Mouse (Mus musculus): ENCODE measurements around the gene Snap23. TPM values are rescaled to one million over a fixed set of nuclear protein-coding genes. Genes with fewer than 3 reads are reported as not detected.
A peak's percentile ranks its signal among the peaks of the same experiment; 100 is the strongest.

Snap23 gene
- total and polyA plus RNA-seq, 3 experiments: 15.9 to 35.8 (median 23.0) TPM

- DNase-seq (ENCODE audit: extremely low read depth): peak; percentile 68
- Histone ChIP-seq H3K4me3 (replicated peaks in 1 of 3; ENCODE audit: low read depth in 2 of 3, low read length in 2 of 3, poor library complexity in 1 of 3) (no peak overlapping the region), H3K36me3 (replicated peaks in 1 of 2; ENCODE audit: control insufficient read depth in 1 of 2, insufficient read depth in 1 of 2, low read length in 1 of 2) (peaks cover 23 to 62% of the 10 kb centered on the region in 2 experiments), H3K27me3 (replicated peaks) (no peaks in the 10 kb centered on the region), H3K4me2 (ENCODE audit: insufficient read depth, low read depth, poor library complexity, severe bottlenecking) (peak overlapping the region; percentile 86), H3K9ac (ENCODE audit: insufficient read depth, low read depth) (peak overlapping the region; percentile 48; the same call in 1 of the 2 replicates), H3K79me2 (replicated peaks; ENCODE audit: control insufficient read depth, extremely low read depth, insufficient read depth, poor library complexity, severe bottlenecking) (no peaks in the 10 kb centered on the region), H3K4me1 (ENCODE audit: control insufficient read depth in 1 of 2, insufficient read depth in 2 of 2) (peaks cover 3 to 26% of the 10 kb centered on the region in 2 experiments; a peak in 3 of 4 replicates), H3K9me3 (replicated peaks; ENCODE audit: low read length) (no peaks in the 10 kb centered on the region), H3K27ac (ENCODE audit: insufficient read depth, low read depth) (peak overlapping the region; percentile 82)
- in situ Hi-C loops (cut with MboI; ENCODE audit: low pct_ligation_motif_present, low pct_unique_long_range_greater_than_20kb, low sequenced_read_pairs) (no loop called here), dilution Hi-C loops (cut with MboI; ENCODE audit: extremely low pct_ligation_motif_present, extremely low pct_unique_long_range_greater_than_20kb, low sequenced_read_pairs) (no loop called here)
- TF ChIP-seq USF2 (conservative IDR thresholded peaks at IDR 0.05; ENCODE audit: low read depth, low read length) (no peak), EP300 (IDR thresholded peaks at IDR 0.05; ENCODE audit: low read length) (peak; percentile 88), CHD1 (IDR thresholded peaks at IDR 0.05; ENCODE audit: low read depth, low read length) (no peak), CTCF (conservative IDR thresholded peaks at IDR 0.05 in 1 of 2, IDR thresholded peaks at IDR 0.05 in 1 of 2; ENCODE audit: low read depth in 2 of 2, low read length in 2 of 2) (no peak), JUND (conservative IDR thresholded peaks at IDR 0.05; ENCODE audit: low read depth, low read length) (no peak; the same call in 1 of the 2 replicates), POLR2A (IDR thresholded peaks at IDR 0.05; ENCODE audit: low read depth, low read length) (no peak), UBTF (IDR thresholded peaks at IDR 0.05; ENCODE audit: low read depth, low read length) (no peak), USF1 (IDR thresholded peaks at IDR 0.05; ENCODE audit: low read depth, low read length) (no peak), MAX (IDR thresholded peaks at IDR 0.05; ENCODE audit: low read length) (peak; percentile 51; the same call in 1 of the 2 replicates), PAX5 (IDR thresholded peaks at IDR 0.05; ENCODE audit: low read length) (no peak), MAFK (IDR thresholded peaks at IDR 0.05; ENCODE audit: insufficient replicate concordance, low read length) (peak; percentile 51; the same call in 1 of the 2 replicates), JUN (IDR thresholded peaks at IDR 0.05; ENCODE audit: insufficient read depth, low read depth, low read length) (no peak; the same call in 1 of the 2 replicates), SMC3 (IDR thresholded peaks at IDR 0.05; ENCODE audit: low read depth, low read length) (no peak), ZNF384 (IDR thresholded peaks at IDR 0.05; ENCODE audit: low read depth, low read length) (no peak), RAD21 (IDR thresholded peaks at IDR 0.05; ENCODE audit: low read depth, low read length) (no peak), MAZ (IDR thresholded peaks at IDR 0.05; ENCODE audit: low read depth, low read length) (no peak), BHLHE40 (IDR thresholded peaks at IDR 0.05; ENCODE audit: low read depth, low read length) (peak; percentile 74), ZMIZ1 (IDR thresholded peaks at IDR 0.05; ENCODE audit: low read depth, low read length) (no peak), E2F4 (IDR thresholded peaks at IDR 0.05; ENCODE audit: insufficient replicate concordance, low read depth, low read length) (no peak), POLR2AphosphoS2 (IDR thresholded peaks at IDR 0.05; ENCODE audit: low read depth, low read length) (no peak), NELFE (IDR thresholded peaks at IDR 0.05; ENCODE audit: low read depth, low read length) (no peak), TBP (conservative IDR thresholded peaks at IDR 0.05; ENCODE audit: low read depth, low read length) (no peak), MYC (IDR thresholded peaks at IDR 0.05; ENCODE audit: low read depth, low read length) (peak; percentile 74), SIN3A (IDR thresholded peaks at IDR 0.05; ENCODE audit: low read length) (peak; percentile 86), HCFC1 (IDR thresholded peaks at IDR 0.05; ENCODE audit: low read depth, low read length) (no peak), ZKSCAN1 (IDR thresholded peaks at IDR 0.05; ENCODE audit: borderline replicate concordance, low read depth, low read length) (no peak), ZC3H11A (IDR thresholded peaks at IDR 0.05; ENCODE audit: low read depth, low read length) (no peak), ETS1 (conservative IDR thresholded peaks at IDR 0.05; ENCODE audit: low read depth, low read length) (peak; percentile 85), GABPA (IDR thresholded peaks at IDR 0.05; ENCODE audit: insufficient replicate concordance, low read depth, low read length) (no peak), RCOR1 (conservative IDR thresholded peaks at IDR 0.05; ENCODE audit: low read depth, low read length) (no peak), ELF1 (IDR thresholded peaks at IDR 0.05; ENCODE audit: low read depth, low read length) (no peak), MEF2A (IDR thresholded peaks at IDR 0.05; ENCODE audit: borderline replicate concordance, low read depth, low read length) (peak; percentile 33), IRF4 (IDR thresholded peaks at IDR 0.05; ENCODE audit: low read depth, low read length) (peak; percentile 59; the same call in 1 of the 2 replicates), CHD2 (IDR thresholded peaks at IDR 0.05; ENCODE audit: low read length) (no peak), NRF1 (IDR thresholded peaks at IDR 0.05; ENCODE audit: low read depth, low read length) (no peak), TCF12 (IDR thresholded peaks at IDR 0.05; ENCODE audit: low read depth, low read length) (peak; percentile 39; the same call in 1 of the 2 replicates), MXI1 (IDR thresholded peaks at IDR 0.05; ENCODE audit: low read depth, low read length) (peak; percentile 73; the same call in 1 of the 2 replicates), KAT2A (IDR thresholded peaks at IDR 0.05; ENCODE audit: insufficient replicate concordance, low read length) (no peak)
Observed at GRCm38 (mm10) chr2:120599506-120599905, 32.0 kb downstream of the Snap23 start.

Data from CH12.LX (cell line).